ENCODE assay signal across 28 mouse cellular contexts in the genomic region with DNA sequence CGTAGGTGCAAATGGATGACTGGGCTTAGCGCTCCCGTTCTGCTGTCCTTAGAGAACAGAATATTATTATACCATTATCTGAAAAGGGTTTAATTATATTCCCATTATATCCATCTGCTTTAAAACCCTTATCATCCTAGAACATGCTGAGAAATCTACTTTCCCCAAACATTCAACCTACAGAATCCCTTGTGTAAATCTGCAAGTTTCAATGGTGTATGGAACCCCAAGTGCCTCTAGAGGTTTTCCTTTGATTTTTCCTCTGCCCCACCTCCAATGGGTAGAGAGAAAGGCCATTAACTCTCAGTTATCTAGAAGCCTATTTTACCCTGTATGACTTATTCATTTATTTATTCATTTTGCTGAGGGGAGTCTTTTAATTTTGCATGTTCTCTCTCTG.
DNase-seq lines count a peak whose midpoint lies in the region; ATAC-seq and TF ChIP-seq lines count a peak whose summit lies in the region.
"Had no signal": no experiment of that assay in that cellular context is flagged by ENCODE, and none has a peak within 500 bp of the region (broad histone marks: within the 10 kb centered on the region; RNA-seq: fewer than 3 reads in every experiment).

No protein-coding gene starts in this region.

- H3K27ac ChIP-seq in midbrain, embryonic 13.5 days = no peak overlapping the region
- H3K27ac ChIP-seq in midbrain, postnatal 0 days (ENCODE audit: low read depth, low read length) = no peak overlapping the region
- H3K27ac ChIP-seq in midbrain, embryonic 15.5 days = no peak overlapping the region
- no peak overlapping the region for H3K27ac ChIP-seq in midbrain, embryonic 11.5 days (ENCODE audit: low read depth, low read length)
- H3K27ac ChIP-seq in hindbrain, postnatal 0 days = no peak overlapping the region
- H3K27ac ChIP-seq: embryonic facial prominence, embryonic 13.5 days; embryonic facial prominence, embryonic 15.5 days; forebrain, embryonic 10.5 days; forebrain, embryonic 12.5 days had no signal

- no peaks in the 10 kb centered on the region for H3K36me3 ChIP-seq in midbrain, embryonic 13.5 days
- H3K36me3 ChIP-seq in midbrain, postnatal 0 days (ENCODE audit: insufficient read depth, low read length) = no peaks in the 10 kb centered on the region
- H3K36me3 ChIP-seq in midbrain, embryonic 15.5 days (replicated peaks) = no peaks in the 10 kb centered on the region
- H3K36me3 ChIP-seq in midbrain, embryonic 11.5 days (ENCODE audit: control insufficient read depth, insufficient read depth, low read length) = no peaks in the 10 kb centered on the region
- H3K36me3 ChIP-seq in hindbrain, postnatal 0 days (ENCODE audit: insufficient read depth, low read length) = no peaks in the 10 kb centered on the region
- H3K36me3 ChIP-seq: embryonic facial prominence, embryonic 13.5 days; embryonic facial prominence, embryonic 15.5 days; forebrain, embryonic 10.5 days; forebrain, embryonic 12.5 days; G1E had no signal

- no peak overlapping the region for H3K9ac ChIP-seq in midbrain, embryonic 13.5 days (replicated peaks)
- H3K9ac ChIP-seq in midbrain, postnatal 0 days (replicated peaks; ENCODE audit: low read length, poor library complexity, severe bottlenecking) = no peak overlapping the region
- H3K9ac ChIP-seq in midbrain, embryonic 15.5 days = no peak overlapping the region
- H3K9ac ChIP-seq in midbrain, embryonic 11.5 days (ENCODE audit: low read length) = no peak overlapping the region
- no peak overlapping the region for H3K9ac ChIP-seq in hindbrain, postnatal 0 days (replicated peaks; ENCODE audit: low read length)
- H3K9ac ChIP-seq: embryonic facial prominence, embryonic 13.5 days; embryonic facial prominence, embryonic 15.5 days; forebrain, embryonic 12.5 days had no signal

- DNase-seq in midbrain, postnatal 0 days (ENCODE audit: low spot score) = no peak
- no peak for DNase-seq in midbrain, embryonic 11.5 days (ENCODE audit: low spot score, missing footprints)
- no peak for DNase-seq in hindbrain, postnatal 0 days (ENCODE audit: low spot score)
- DNase-seq: adrenal gland, adult 8-10 months; adrenal gland, postnatal 14 days; adrenal gland, postnatal 36 days; B cell, adult 2 months; cerebellum, adult 11 months; cerebellum, adult 18-20 months; cerebellum, adult 8-10 months; cerebellum, adult 9-11 months; cerebellum, postnatal 14 days; cerebellum, postnatal 36 days; embryo, embryonic 11 days had no signal

- H3K9me3 ChIP-seq in midbrain, embryonic 13.5 days = no peaks in the 10 kb centered on the region
- H3K9me3 ChIP-seq in midbrain, postnatal 0 days (ENCODE audit: low read length) = no peaks in the 10 kb centered on the region
- no peaks in the 10 kb centered on the region for H3K9me3 ChIP-seq in midbrain, embryonic 15.5 days
- no peaks in the 10 kb centered on the region for H3K9me3 ChIP-seq in midbrain, embryonic 11.5 days (ENCODE audit: control insufficient read depth, low read length)
- H3K9me3 ChIP-seq in hindbrain, postnatal 0 days (ENCODE audit: low read length) = no peaks in the 10 kb centered on the region
- H3K9me3 ChIP-seq: embryonic facial prominence, embryonic 13.5 days; embryonic facial prominence, embryonic 15.5 days; forebrain, embryonic 10.5 days; forebrain, embryonic 12.5 days; G1E had no signal

- H3K4me1 ChIP-seq in midbrain, embryonic 13.5 days (replicated peaks) = no peaks in the 10 kb centered on the region
- H3K4me1 ChIP-seq in midbrain, postnatal 0 days (ENCODE audit: insufficient read depth, low read length) = no peaks in the 10 kb centered on the region
- no peaks in the 10 kb centered on the region for H3K4me1 ChIP-seq in midbrain, embryonic 15.5 days
- H3K4me1 ChIP-seq in midbrain, embryonic 11.5 days (ENCODE audit: control insufficient read depth, insufficient read depth, low read length) = no peaks in the 10 kb centered on the region
- no peaks in the 10 kb centered on the region for H3K4me1 ChIP-seq in hindbrain, postnatal 0 days (ENCODE audit: insufficient read depth, low read length)
- H3K4me1 ChIP-seq: embryonic facial prominence, embryonic 13.5 days; embryonic facial prominence, embryonic 15.5 days; forebrain, embryonic 10.5 days; forebrain, embryonic 12.5 days had no signal

- no peak for TF ChIP-seq CTCF in midbrain, postnatal 0 days (IDR thresholded peaks at IDR 0.05)
- TF ChIP-seq CTCF in hindbrain, postnatal 0 days (IDR thresholded peaks at IDR 0.05; ENCODE audit: low read depth) = no peak

- WGBS in midbrain, embryonic 13.5 days = 55% methylated on average over 3 of the region's 3 CpGs
- 42% methylated on average over 3 of the region's 3 CpGs for WGBS in midbrain, postnatal 0 days
- WGBS in midbrain, embryonic 15.5 days = 68% methylated on average over 3 of the region's 3 CpGs
- WGBS in midbrain, embryonic 11.5 days = 87% methylated on average over 3 of the region's 3 CpGs
- 83% methylated on average over 3 of the region's 3 CpGs for WGBS in hindbrain, postnatal 0 days

- no peak overlapping the region for H3K4me3 ChIP-seq in midbrain, embryonic 13.5 days (replicated peaks)
- no peak overlapping the region for H3K4me3 ChIP-seq in midbrain, postnatal 0 days (ENCODE audit: low read depth, low read length)
- H3K4me3 ChIP-seq in midbrain, embryonic 15.5 days = no peak overlapping the region
- no peak overlapping the region for H3K4me3 ChIP-seq in midbrain, embryonic 11.5 days (ENCODE audit: low read depth, low read length)
- no peak overlapping the region for H3K4me3 ChIP-seq in hindbrain, postnatal 0 days (ENCODE audit: low read length)
- H3K4me3 ChIP-seq: embryonic facial prominence, embryonic 13.5 days; embryonic facial prominence, embryonic 15.5 days; erythroblast, embryonic 14.5 days; forebrain, embryonic 10.5 days; forebrain, embryonic 12.5 days had no signal

- H3K27me3 ChIP-seq in midbrain, embryonic 13.5 days = no peaks in the 10 kb centered on the region
- H3K27me3 ChIP-seq in midbrain, postnatal 0 days (ENCODE audit: insufficient read depth, low read length) = no peaks in the 10 kb centered on the region
- no peaks in the 10 kb centered on the region for H3K27me3 ChIP-seq in midbrain, embryonic 15.5 days (replicated peaks)
- H3K27me3 ChIP-seq in midbrain, embryonic 11.5 days (ENCODE audit: control insufficient read depth, insufficient read depth, low read length) = no peaks in the 10 kb centered on the region
- no peaks in the 10 kb centered on the region for H3K27me3 ChIP-seq in hindbrain, postnatal 0 days (ENCODE audit: insufficient read depth, low read length)
- H3K27me3 ChIP-seq: CH12.LX; embryonic facial prominence, embryonic 13.5 days; embryonic facial prominence, embryonic 15.5 days; forebrain, embryonic 12.5 days had no signal

- no peak overlapping the region for H3K4me2 ChIP-seq in midbrain, embryonic 13.5 days (replicated peaks)
- H3K4me2 ChIP-seq in midbrain, postnatal 0 days (ENCODE audit: low read depth, low read length, poor library complexity, severe bottlenecking) = no peak overlapping the region
- no peak overlapping the region for H3K4me2 ChIP-seq in midbrain, embryonic 15.5 days
- no peak overlapping the region for H3K4me2 ChIP-seq in midbrain, embryonic 11.5 days
- no peak overlapping the region for H3K4me2 ChIP-seq in hindbrain, postnatal 0 days (ENCODE audit: low read depth, low read length)
- H3K4me2 ChIP-seq: embryonic facial prominence, embryonic 13.5 days; embryonic facial prominence, embryonic 15.5 days; forebrain, embryonic 12.5 days had no signal

- ATAC-seq in midbrain, embryonic 13.5 days = peak; percentile 65
- ATAC-seq in midbrain, postnatal 0 days (ENCODE audit: low FRiP score) = no peak
- peak; percentile 67 for ATAC-seq in midbrain, embryonic 15.5 days (replicated peaks)
- no peak for ATAC-seq in midbrain, embryonic 11.5 days (ENCODE audit: low FRiP score)
- no peak for ATAC-seq in hindbrain, postnatal 0 days
- ATAC-seq: activated CD4-positive, CD25-positive, alpha-beta regulatory T cell, adult 4 months; CD4-positive, CD25-positive, alpha-beta regulatory T cell, adult 4 months; forebrain, embryonic 14.5 days; forebrain, embryonic 16.5 days; Patski had no signal

Comparison
In these comparisons a context has a peak if more than half of its experiments do, and no peak if none do; other contexts are left out.
1. ATAC-seq: peak in midbrain, embryonic 13.5 days (single experiment) and midbrain, embryonic 15.5 days (single experiment); none in midbrain, postnatal 0 days (single experiment), midbrain, embryonic 11.5 days (single experiment) and hindbrain, postnatal 0 days (single experiment).